Mouse (Mus musculus): Measurements from ENCODE around the gene Smtnl2. TPM values are rescaled to one million over a fixed set of nuclear protein-coding genes. Genes with fewer than 3 reads are reported as not detected.
A peak's percentile ranks its signal among the peaks of the same experiment; 100 is the strongest.
"Not testable (repeated sequence)": the region's sequence is repeated elsewhere in the genome, so short reads cannot be mapped to it uniquely, and the experiment has no call there.

The Smtnl2 gene
- polyA plus RNA-seq, 1 experiment from 2014 or later, result 8.0 TPM

- Histone ChIP-seq H3K9ac (replicated peaks; ENCODE audit: low read length) (no peak within 1 kb of the TSS), H3K9me3 (replicated peaks; ENCODE audit: control insufficient read depth, low read length) (no peaks in the 10 kb centered on the region), H3K27me3 (ENCODE audit: control insufficient read depth, insufficient read depth, low read length) (no peaks in the 10 kb centered on the region), H3K36me3 (replicated peaks; ENCODE audit: control insufficient read depth, insufficient read depth, low read depth, low read length) (no peaks in the 10 kb centered on the region), H3K4me2 (ENCODE audit: low read depth, low read length) (no peak within 1 kb of the TSS), H3K27ac (replicated peaks; ENCODE audit: low read depth, low read length) (no peak within 1 kb of the TSS), H3K4me3 (ENCODE audit: low read depth, low read length) (no peak within 1 kb of the TSS), H3K4me1 (ENCODE audit: control insufficient read depth, insufficient read depth, low read length) (no peaks in the 10 kb centered on the region)
- ATAC-seq (replicated peaks; ENCODE audit: insufficient number of reproducible peaks, low FRiP score, low TSS enrichment, low read depth) (no peak), DNase-seq (ENCODE audit: low spot score) (no peak)
- WGBS, result 68% methylated on average over 11 of the region's 11 CpGs
These were observed 23.6 kb upstream of the Smtnl2 start, which contains the start of gene Ggt6 for GRCm38 (mm10) chr11:72434963-72435693. Gene Ggt6, plus strand, starts transcription at chr11:72435526.

- H3K36me3 ChIP-seq (replicated peaks; ENCODE audit: control insufficient read depth, insufficient read depth, low read depth, low read length); H3K4me3 ChIP-seq (ENCODE audit: low read depth, low read length); ATAC-seq (replicated peaks; ENCODE audit: insufficient number of reproducible peaks, low FRiP score, low TSS enrichment, low read depth); H3K4me1 ChIP-seq (ENCODE audit: control insufficient read depth, insufficient read depth, low read length); H3K27me3 ChIP-seq (ENCODE audit: control insufficient read depth, insufficient read depth, low read length); H3K9me3 ChIP-seq (replicated peaks; ENCODE audit: control insufficient read depth, low read length); H3K4me2 ChIP-seq (ENCODE audit: low read depth, low read length); DNase-seq (ENCODE audit: low spot score); H3K27ac ChIP-seq (replicated peaks; ENCODE audit: low read depth, low read length); H3K9ac ChIP-seq (replicated peaks; ENCODE audit: low read length): not testable (repeated sequence)
- 66% methylated on average over 9 of the region's 9 CpGs for whole genome bisulfite sequencing
These were observed 19.0 kb upstream of the Smtnl2 start for GRCm38 (mm10) chr11:72430311-72431068.

GRCm38 (mm10) chr11:72429288-72429690, 17.8 kb upstream of the Smtnl2 start:
- no peak overlapping the region for H3K27ac ChIP-seq (replicated peaks; ENCODE audit: low read depth, low read length)
- 37% methylated on average over 7 of the region's 7 CpGs for WGBS
- no peaks in the 10 kb centered on the region for H3K27me3 ChIP-seq (ENCODE audit: control insufficient read depth, insufficient read depth, low read length)
- no peaks in the 10 kb centered on the region for H3K36me3 ChIP-seq (replicated peaks; ENCODE audit: control insufficient read depth, insufficient read depth, low read depth, low read length)
- no peak overlapping the region for H3K4me2 ChIP-seq (ENCODE audit: low read depth, low read length)
- no peaks in the 10 kb centered on the region for H3K4me1 ChIP-seq (ENCODE audit: control insufficient read depth, insufficient read depth, low read length)
- ATAC-seq (replicated peaks; ENCODE audit: insufficient number of reproducible peaks, low FRiP score, low TSS enrichment, low read depth) (no peak; the same call in 1 of the 2 replicates), DNase-seq (ENCODE audit: low spot score) (peak; percentile 84)
- no peaks in the 10 kb centered on the region for H3K9me3 ChIP-seq (replicated peaks; ENCODE audit: control insufficient read depth, low read length)
- no peak overlapping the region for H3K4me3 ChIP-seq (ENCODE audit: low read depth, low read length)
- H3K9ac ChIP-seq (replicated peaks; ENCODE audit: low read length), result no peak overlapping the region

GRCm38 (mm10) chr11:72428694-72429093, 17.2 kb upstream of the Smtnl2 start:
- no peak overlapping the region for H3K27ac ChIP-seq (replicated peaks; ENCODE audit: low read depth, low read length)
- WGBS, result 0% methylated on average over 5 of the region's 5 CpGs
- no peak overlapping the region for H3K4me3 ChIP-seq (ENCODE audit: low read depth, low read length)
- H3K4me1 ChIP-seq (ENCODE audit: control insufficient read depth, insufficient read depth, low read length), result no peaks in the 10 kb centered on the region
- no peaks in the 10 kb centered on the region for H3K27me3 ChIP-seq (ENCODE audit: control insufficient read depth, insufficient read depth, low read length)
- no peak overlapping the region for H3K4me2 ChIP-seq (ENCODE audit: low read depth, low read length)
- ATAC-seq (replicated peaks; ENCODE audit: insufficient number of reproducible peaks, low FRiP score, low TSS enrichment, low read depth) (no peak), DNase-seq (ENCODE audit: low spot score) (peak; percentile 79)
- H3K9ac ChIP-seq (replicated peaks; ENCODE audit: low read length), result no peak overlapping the region
- no peaks in the 10 kb centered on the region for H3K9me3 ChIP-seq (replicated peaks; ENCODE audit: control insufficient read depth, low read length)
- no peaks in the 10 kb centered on the region for H3K36me3 ChIP-seq (replicated peaks; ENCODE audit: control insufficient read depth, insufficient read depth, low read depth, low read length)

- no peak for ATAC-seq (replicated peaks; ENCODE audit: insufficient number of reproducible peaks, low FRiP score, low TSS enrichment, low read depth)
- Histone ChIP-seq H3K4me3 (ENCODE audit: low read depth, low read length) (no peak overlapping the region), H3K27ac (replicated peaks; ENCODE audit: low read depth, low read length) (no peak overlapping the region), H3K36me3 (replicated peaks; ENCODE audit: control insufficient read depth, insufficient read depth, low read depth, low read length) (no peaks in the 10 kb centered on the region), H3K27me3 (ENCODE audit: control insufficient read depth, insufficient read depth, low read length) (no peaks in the 10 kb centered on the region), H3K4me2 (ENCODE audit: low read depth, low read length) (no peak overlapping the region), H3K4me1 (ENCODE audit: control insufficient read depth, insufficient read depth, low read length) (no peaks in the 10 kb centered on the region), H3K9ac (replicated peaks; ENCODE audit: low read length) (no peak overlapping the region), H3K9me3 (replicated peaks; ENCODE audit: control insufficient read depth, low read length) (no peaks in the 10 kb centered on the region)
- DNase-seq (ENCODE audit: low spot score), result no peak
These were observed 15.4 kb upstream of the Smtnl2 start for GRCm38 (mm10) chr11:72426884-72427283.

GRCm38 (mm10) chr11:72425201-72425600, 13.7 kb upstream of the Smtnl2 start:
- H3K36me3 ChIP-seq (replicated peaks; ENCODE audit: control insufficient read depth, insufficient read depth, low read depth, low read length), result no peaks in the 10 kb centered on the region
- no peaks in the 10 kb centered on the region for H3K27me3 ChIP-seq (ENCODE audit: control insufficient read depth, insufficient read depth, low read length)
- H3K4me2 ChIP-seq (ENCODE audit: low read depth, low read length), result no peak overlapping the region
- no peaks in the 10 kb centered on the region for H3K9me3 ChIP-seq (replicated peaks; ENCODE audit: control insufficient read depth, low read length)
- ATAC-seq (replicated peaks; ENCODE audit: insufficient number of reproducible peaks, low FRiP score, low TSS enrichment, low read depth) (no peak), DNase-seq (ENCODE audit: low spot score) (no peak)
- no peak overlapping the region for H3K9ac ChIP-seq (replicated peaks; ENCODE audit: low read length)
- no peaks in the 10 kb centered on the region for H3K4me1 ChIP-seq (ENCODE audit: control insufficient read depth, insufficient read depth, low read length)
- H3K27ac ChIP-seq (replicated peaks; ENCODE audit: low read depth, low read length), result no peak overlapping the region
- H3K4me3 ChIP-seq (ENCODE audit: low read depth, low read length), result no peak overlapping the region

GRCm38 (mm10) chr11:72423686-72424085, 12.2 kb upstream of the Smtnl2 start:
- H3K9me3 ChIP-seq (replicated peaks; ENCODE audit: control insufficient read depth, low read length), result no peaks in the 10 kb centered on the region
- no peak overlapping the region for H3K4me3 ChIP-seq (ENCODE audit: low read depth, low read length)
- no peak overlapping the region for H3K27ac ChIP-seq (replicated peaks; ENCODE audit: low read depth, low read length)
- no peaks in the 10 kb centered on the region for H3K4me1 ChIP-seq (ENCODE audit: control insufficient read depth, insufficient read depth, low read length)
- DNase-seq (ENCODE audit: low spot score), result no peak
- no peak overlapping the region for H3K9ac ChIP-seq (replicated peaks; ENCODE audit: low read length)
- H3K27me3 ChIP-seq (ENCODE audit: control insufficient read depth, insufficient read depth, low read length), result no peaks in the 10 kb centered on the region
- H3K4me2 ChIP-seq (ENCODE audit: low read depth, low read length), result no peak overlapping the region
- 82% methylated on average over 4 of the region's 4 CpGs for WGBS
- no peak for ATAC-seq (replicated peaks; ENCODE audit: insufficient number of reproducible peaks, low FRiP score, low TSS enrichment, low read depth)
- H3K36me3 ChIP-seq (replicated peaks; ENCODE audit: control insufficient read depth, insufficient read depth, low read depth, low read length), result no peaks in the 10 kb centered on the region

Measured in embryonic facial prominence, embryonic 11.5 days (tissue).